Mouse (Mus musculus): Measurements from ENCODE around the gene Aig1. TPM values are rescaled to one million over a fixed set of nuclear protein-coding genes. Genes with fewer than 3 reads are reported as not detected.

Aig1 gene
- polyA plus RNA-seq, 1 experiment from 2014 or later = 45.4 TPM

DNA sequence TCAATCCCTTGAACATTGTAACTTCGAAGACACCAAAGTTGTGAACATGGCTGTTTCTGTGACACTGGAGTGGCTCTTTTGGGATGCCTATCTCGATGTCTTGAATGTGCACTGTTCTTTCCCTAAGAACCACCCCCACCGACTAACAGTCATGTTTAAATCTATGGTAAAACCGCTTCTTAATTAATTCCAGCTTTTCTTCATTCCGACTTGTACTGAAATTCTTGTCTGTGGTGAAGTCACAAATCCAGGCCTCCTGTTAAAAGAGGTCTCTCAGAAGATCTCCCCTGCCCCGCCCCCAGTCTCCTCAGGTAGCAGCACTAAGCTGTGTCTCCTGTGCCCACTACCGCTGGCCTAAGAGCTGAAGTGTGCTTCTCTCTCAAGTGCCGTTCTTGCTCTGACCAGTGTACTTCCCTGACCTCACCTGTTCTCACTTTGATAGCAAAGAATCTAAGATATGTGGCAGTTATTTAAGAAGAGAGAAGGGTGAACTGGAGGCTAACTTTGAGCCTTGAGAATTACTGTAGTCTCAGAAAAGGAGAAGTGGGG lies 157.4 kb downstream of the Aig1 start:
- 79% methylated on average over 8 of the region's 8 CpGs for WGBS
- Histone ChIP-seq H3K9me3 (ENCODE audit: control insufficient read depth, low read length) (no peaks in the 10 kb centered on the region), H3K27ac (ENCODE audit: low read length) (no peak overlapping the region), H3K36me3 (ENCODE audit: control insufficient read depth, insufficient read depth, low read length) (no peaks in the 10 kb centered on the region), H3K4me3 (ENCODE audit: low read length) (no peak overlapping the region), H3K9ac (ENCODE audit: low read length) (no peak overlapping the region), H3K4me1 (replicated peaks; ENCODE audit: control insufficient read depth, insufficient read depth, low read length) (peaks cover 4% of the 10 kb centered on the region), H3K27me3 (ENCODE audit: control insufficient read depth, insufficient read depth, low read depth, low read length) (no peaks in the 10 kb centered on the region), H3K4me2 (ENCODE audit: low read depth, low read length) (no peak overlapping the region)
- no peak for ATAC-seq (ENCODE audit: low read depth)

DNA sequence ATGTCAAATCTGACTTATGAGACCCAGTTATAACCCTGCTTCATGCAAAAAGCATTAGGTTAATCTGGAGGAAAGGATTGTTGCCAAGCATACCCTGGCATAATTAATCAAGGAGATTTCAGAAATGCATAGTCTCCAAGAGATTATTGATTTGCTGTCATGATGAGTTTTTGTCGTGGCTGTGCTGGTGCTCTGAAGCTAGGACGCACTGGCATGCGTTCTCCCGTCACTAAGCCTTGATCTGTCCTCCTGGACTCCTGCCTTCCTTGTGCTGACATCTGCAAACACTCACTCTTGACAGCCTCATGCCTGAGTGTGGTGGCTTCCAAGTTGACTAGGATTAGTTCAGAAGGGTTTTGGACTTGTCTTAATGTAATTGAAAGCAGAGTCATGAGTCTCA lies 163.0 kb downstream of the Aig1 start:
- H3K4me1 ChIP-seq (replicated peaks; ENCODE audit: control insufficient read depth, insufficient read depth, low read length) = 0 out of 2 replicates have a peak, but pooled peaks cover 2% of the 10 kb centered on the region
- no peaks in the 10 kb centered on the region for H3K27me3 ChIP-seq (ENCODE audit: control insufficient read depth, insufficient read depth, low read depth, low read length)
- H3K27ac ChIP-seq (ENCODE audit: low read length) = no peak overlapping the region
- H3K4me3 ChIP-seq (ENCODE audit: low read length) = no peak overlapping the region
- H3K4me2 ChIP-seq (ENCODE audit: low read depth, low read length) = no peak overlapping the region
- no peak overlapping the region for H3K9ac ChIP-seq (ENCODE audit: low read length)
- no peaks in the 10 kb centered on the region for H3K36me3 ChIP-seq (ENCODE audit: control insufficient read depth, insufficient read depth, low read length)
- no peaks in the 10 kb centered on the region for H3K9me3 ChIP-seq (ENCODE audit: control insufficient read depth, low read length)
- WGBS = 49% methylated on average over 4 of the region's 4 CpGs
- ATAC-seq (ENCODE audit: low read depth) = 0 out of 2 replicates have a peak, but pooled peaks have one; percentile 56

DNA sequence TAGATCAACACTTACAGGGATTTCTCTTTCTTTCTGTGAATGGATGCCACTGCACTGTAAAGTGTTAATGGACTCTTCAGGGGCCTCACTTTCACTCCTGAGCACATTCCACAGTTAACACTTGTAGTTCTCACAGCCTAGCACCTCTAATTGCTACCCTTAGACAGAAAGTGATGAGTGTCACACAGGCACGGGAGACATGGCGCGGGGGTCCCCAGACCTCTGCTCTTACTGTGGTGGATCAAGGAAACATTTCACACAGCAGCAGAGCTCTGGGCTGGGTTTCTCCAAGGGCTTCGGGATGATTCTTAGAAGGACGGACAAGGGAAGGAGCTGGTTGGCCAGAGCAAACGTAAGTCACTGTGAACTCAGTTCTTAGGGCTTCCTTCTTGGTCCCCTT lies 166.1 kb downstream of the Aig1 start:
- Histone ChIP-seq H3K9me3 (ENCODE audit: control insufficient read depth, low read length) (no peaks in the 10 kb centered on the region), H3K4me2 (ENCODE audit: low read depth, low read length) (no peak overlapping the region), H3K4me1 (replicated peaks; ENCODE audit: control insufficient read depth, insufficient read depth, low read length) (0 out of 2 replicates have a peak, but pooled peaks cover 2% of the 10 kb centered on the region), H3K9ac (ENCODE audit: low read length) (no peak overlapping the region), H3K4me3 (ENCODE audit: low read length) (no peak overlapping the region), H3K27me3 (ENCODE audit: control insufficient read depth, insufficient read depth, low read depth, low read length) (no peaks in the 10 kb centered on the region), H3K36me3 (ENCODE audit: control insufficient read depth, insufficient read depth, low read length) (no peaks in the 10 kb centered on the region), H3K27ac (ENCODE audit: low read length) (no peak overlapping the region)
- 43% methylated on average over 6 of the region's 6 CpGs for WGBS
- ATAC-seq (ENCODE audit: low read depth) = no peak

DNA sequence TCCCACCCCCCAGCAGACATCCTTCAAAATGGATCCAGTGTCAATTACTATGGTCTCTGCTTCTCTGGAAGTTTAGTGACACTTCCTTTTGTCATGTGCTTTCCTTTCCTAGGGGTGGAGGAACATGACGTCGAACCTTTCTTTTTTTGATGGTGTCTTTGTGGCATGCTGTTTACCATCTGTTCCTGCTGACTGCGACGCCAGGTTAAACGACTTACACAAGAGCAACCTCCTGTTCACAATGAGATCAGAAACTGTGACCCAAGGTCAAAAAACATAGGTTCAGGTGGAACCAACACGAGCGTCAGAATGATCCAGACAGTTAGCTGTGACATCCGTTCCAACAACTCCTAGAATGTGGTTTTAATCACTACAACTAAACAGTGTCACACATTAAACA lies 166.7 kb downstream of the Aig1 start:
- Histone ChIP-seq H3K4me1 (replicated peaks; ENCODE audit: control insufficient read depth, insufficient read depth, low read length) (0 out of 2 replicates have a peak, but pooled peaks cover 2% of the 10 kb centered on the region), H3K27ac (ENCODE audit: low read length) (no peak overlapping the region), H3K36me3 (ENCODE audit: control insufficient read depth, insufficient read depth, low read length) (no peaks in the 10 kb centered on the region), H3K27me3 (ENCODE audit: control insufficient read depth, insufficient read depth, low read depth, low read length) (no peaks in the 10 kb centered on the region), H3K4me3 (ENCODE audit: low read length) (no peak overlapping the region), H3K9ac (ENCODE audit: low read length) (no peak overlapping the region), H3K4me2 (ENCODE audit: low read depth, low read length) (no peak overlapping the region), H3K9me3 (ENCODE audit: control insufficient read depth, low read length) (no peaks in the 10 kb centered on the region)
- ATAC-seq (ENCODE audit: low read depth) = no peak
- 50% methylated on average over 8 of the region's 8 CpGs for WGBS

DNA sequence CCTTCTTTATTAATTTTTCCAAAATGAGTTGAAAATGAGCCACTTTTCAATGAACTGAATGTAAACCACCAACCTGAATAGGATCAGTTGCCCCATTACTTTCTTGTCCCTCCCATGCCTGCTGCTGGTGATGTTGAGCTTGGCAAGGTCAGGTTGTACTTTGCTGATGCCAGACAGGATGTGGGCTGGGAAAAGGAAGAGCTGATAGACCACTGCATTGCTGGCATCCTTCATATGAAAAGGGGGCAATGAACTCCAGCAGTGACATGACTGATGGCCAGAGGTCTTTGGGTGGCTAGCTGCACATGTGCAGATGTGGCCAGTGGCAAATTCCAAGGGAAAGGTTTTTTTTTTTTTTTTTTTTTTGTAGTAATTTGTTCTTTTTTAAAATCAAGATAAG lies 172.5 kb downstream of the Aig1 start:
- H3K9me3 ChIP-seq (ENCODE audit: control insufficient read depth, low read length) = no peaks in the 10 kb centered on the region
- H3K36me3 ChIP-seq (ENCODE audit: control insufficient read depth, insufficient read depth, low read length) = no peaks in the 10 kb centered on the region
- no peak overlapping the region for H3K4me3 ChIP-seq (ENCODE audit: low read length)
- no peaks in the 10 kb centered on the region for H3K4me1 ChIP-seq (replicated peaks; ENCODE audit: control insufficient read depth, insufficient read depth, low read length)
- ATAC-seq (ENCODE audit: low read depth) = no peak
- no peak overlapping the region for H3K9ac ChIP-seq (ENCODE audit: low read length)
- H3K27ac ChIP-seq (ENCODE audit: low read length) = no peak overlapping the region
- H3K27me3 ChIP-seq (ENCODE audit: control insufficient read depth, insufficient read depth, low read depth, low read length) = no peaks in the 10 kb centered on the region
- no peak overlapping the region for H3K4me2 ChIP-seq (ENCODE audit: low read depth, low read length)

DNA sequence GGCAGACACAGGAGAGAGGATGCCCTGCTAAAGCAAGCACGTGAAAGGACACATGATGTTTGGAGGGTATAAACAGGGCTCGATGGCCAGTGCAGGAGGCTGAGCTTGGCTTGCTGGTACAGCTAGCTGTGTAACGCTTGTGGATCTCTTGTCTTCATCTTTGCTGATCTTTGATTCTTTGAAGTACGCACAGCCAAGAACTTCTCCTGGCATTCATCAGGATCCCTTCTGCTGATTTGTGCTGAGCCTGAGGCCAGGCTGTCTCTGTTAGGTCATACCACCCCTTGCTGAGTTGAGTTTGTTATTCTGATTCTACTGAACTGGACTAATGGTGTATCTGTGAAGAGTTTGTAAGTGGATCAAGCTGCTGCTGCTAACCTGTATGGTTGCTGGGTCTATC lies 175.5 kb downstream of the Aig1 start:
- H3K4me3 ChIP-seq (ENCODE audit: low read length) = no peak overlapping the region
- no peaks in the 10 kb centered on the region for H3K27me3 ChIP-seq (ENCODE audit: control insufficient read depth, insufficient read depth, low read depth, low read length)
- no peak overlapping the region for H3K9ac ChIP-seq (ENCODE audit: low read length)
- no peak overlapping the region for H3K27ac ChIP-seq (ENCODE audit: low read length)
- H3K4me2 ChIP-seq (ENCODE audit: low read depth, low read length) = no peak overlapping the region
- ATAC-seq (ENCODE audit: low read depth) = no peak
- no peaks in the 10 kb centered on the region for H3K36me3 ChIP-seq (ENCODE audit: control insufficient read depth, insufficient read depth, low read length)
- no peaks in the 10 kb centered on the region for H3K9me3 ChIP-seq (ENCODE audit: control insufficient read depth, low read length)
- peaks cover under 1% of the 10 kb centered on the region; the same call in 1 of the 2 replicates for H3K4me1 ChIP-seq (replicated peaks; ENCODE audit: control insufficient read depth, insufficient read depth, low read length)
- WGBS = 87% methylated on average over 4 of the region's 4 CpGs

DNA sequence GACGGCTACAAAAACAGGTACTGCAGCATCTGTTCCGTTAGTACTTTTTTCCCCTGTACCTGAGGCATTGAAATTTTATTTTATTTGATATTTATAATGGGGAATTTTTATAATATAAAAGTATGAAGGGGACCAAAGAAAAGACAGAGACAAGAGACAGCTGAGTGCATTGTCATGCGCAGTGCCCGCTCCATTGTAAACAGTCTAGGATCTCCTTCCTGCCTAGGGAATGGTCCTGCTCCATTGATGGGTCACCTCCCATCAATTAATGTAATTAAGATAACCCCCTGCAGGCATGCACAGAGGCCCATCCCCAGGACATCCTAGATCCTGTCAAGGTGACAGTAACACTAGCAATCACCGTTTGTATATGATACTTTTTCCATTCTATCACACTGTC lies 178.0 kb downstream of the Aig1 start:
- Histone ChIP-seq H3K36me3 (ENCODE audit: control insufficient read depth, insufficient read depth, low read length) (no peaks in the 10 kb centered on the region), H3K4me3 (ENCODE audit: low read length) (no peak overlapping the region), H3K27me3 (ENCODE audit: control insufficient read depth, insufficient read depth, low read depth, low read length) (no peaks in the 10 kb centered on the region), H3K27ac (ENCODE audit: low read length) (no peak overlapping the region), H3K9ac (ENCODE audit: low read length) (no peak overlapping the region), H3K4me1 (replicated peaks; ENCODE audit: control insufficient read depth, insufficient read depth, low read length) (peaks cover 3% of the 10 kb centered on the region), H3K4me2 (ENCODE audit: low read depth, low read length) (no peak overlapping the region), H3K9me3 (ENCODE audit: control insufficient read depth, low read length) (no peaks in the 10 kb centered on the region)
- ATAC-seq (ENCODE audit: low read depth) = no peak
- 84% methylated on average over 5 of the region's 5 CpGs for WGBS

DNA sequence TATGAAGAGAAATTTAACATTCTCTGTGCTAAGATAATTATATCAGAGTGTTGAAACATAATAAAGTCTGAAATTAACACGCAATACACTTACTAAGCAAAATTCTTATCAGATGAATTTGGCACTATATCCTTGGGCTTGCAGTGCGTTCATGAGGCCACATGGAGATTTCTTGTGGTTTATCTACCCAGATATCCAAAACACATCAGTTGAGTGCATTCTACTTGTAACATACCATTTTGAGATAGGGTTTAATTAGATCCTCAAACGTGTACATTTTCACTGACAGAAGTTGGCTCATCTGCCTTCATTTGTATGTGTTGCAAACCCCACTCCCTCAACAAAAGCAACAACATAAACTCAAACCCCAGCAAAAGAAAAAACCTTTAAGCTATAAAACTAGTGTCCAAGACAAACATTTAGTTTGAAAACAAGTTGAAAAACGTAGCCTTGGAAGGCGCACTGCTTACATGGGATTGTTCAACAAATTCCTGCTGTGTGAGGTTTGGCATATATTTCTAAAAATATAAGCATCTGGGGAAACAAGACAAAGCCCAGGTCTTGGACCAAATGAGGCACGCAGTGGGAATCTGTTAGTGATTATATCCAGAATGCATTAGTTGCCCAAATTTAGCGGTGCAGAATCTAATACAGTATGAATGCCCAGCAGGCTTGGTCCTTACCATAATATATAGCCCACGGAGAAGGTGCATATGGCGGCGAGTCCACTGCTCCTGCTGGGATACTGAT lies 178.8 kb downstream of the Aig1 start:
- no peak overlapping the region for H3K4me3 ChIP-seq (ENCODE audit: low read length)
- peaks cover 3% of the 10 kb centered on the region for H3K4me1 ChIP-seq (replicated peaks; ENCODE audit: control insufficient read depth, insufficient read depth, low read length)
- no peak overlapping the region for H3K27ac ChIP-seq (ENCODE audit: low read length)
- no peak for ATAC-seq (ENCODE audit: low read depth)
- H3K9ac ChIP-seq (ENCODE audit: low read length) = no peak overlapping the region
- H3K4me2 ChIP-seq (ENCODE audit: low read depth, low read length) = no peak overlapping the region
- WGBS = 87% methylated on average over 10 of the region's 10 CpGs
- H3K36me3 ChIP-seq (ENCODE audit: control insufficient read depth, insufficient read depth, low read length) = no peaks in the 10 kb centered on the region
- no peaks in the 10 kb centered on the region for H3K9me3 ChIP-seq (ENCODE audit: control insufficient read depth, low read length)
- no peaks in the 10 kb centered on the region for H3K27me3 ChIP-seq (ENCODE audit: control insufficient read depth, insufficient read depth, low read depth, low read length)

DNA sequence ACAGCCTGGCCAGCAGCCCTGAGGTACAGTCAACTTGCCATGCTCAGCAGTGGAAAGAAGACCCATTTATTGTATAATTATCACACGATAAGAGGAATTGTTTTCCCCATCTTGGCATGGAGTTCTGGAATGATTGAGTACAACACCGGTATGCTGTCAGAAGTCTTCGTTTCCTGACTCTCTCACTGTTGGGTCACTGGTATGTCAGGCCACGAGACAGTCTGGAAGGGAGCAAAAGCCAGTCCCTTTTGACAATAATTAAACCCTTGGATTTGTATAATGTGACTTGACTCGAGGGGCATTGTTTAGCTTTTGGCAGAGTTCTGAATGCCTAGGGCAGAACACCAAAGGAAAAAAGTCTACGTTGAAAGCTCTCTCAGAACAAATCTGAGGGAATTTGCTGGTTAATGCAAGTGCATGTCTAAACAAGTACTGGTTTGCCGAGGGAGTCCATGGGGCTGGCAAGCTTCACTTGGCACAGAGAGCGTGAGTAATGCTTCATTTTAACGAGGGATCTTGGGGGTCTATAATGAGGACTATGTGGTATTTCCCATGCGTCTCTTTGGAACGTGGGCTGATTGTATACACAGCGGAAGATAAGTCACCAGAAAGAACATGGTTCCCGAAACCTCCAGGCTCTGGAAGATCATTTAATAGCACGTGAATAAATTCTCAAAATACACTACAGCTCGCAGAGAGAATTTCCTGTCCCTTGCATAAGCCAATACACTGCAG lies 180.2 kb downstream of the Aig1 start:
- Histone ChIP-seq H3K9ac (ENCODE audit: low read length) (no peak overlapping the region), H3K36me3 (ENCODE audit: control insufficient read depth, insufficient read depth, low read length) (no peaks in the 10 kb centered on the region), H3K27ac (ENCODE audit: low read length) (peak overlapping the region; percentile 2), H3K4me2 (ENCODE audit: low read depth, low read length) (no peak overlapping the region), H3K4me3 (ENCODE audit: low read length) (no peak overlapping the region), H3K4me1 (replicated peaks; ENCODE audit: control insufficient read depth, insufficient read depth, low read length) (peaks cover 3% of the 10 kb centered on the region), H3K27me3 (ENCODE audit: control insufficient read depth, insufficient read depth, low read depth, low read length) (no peaks in the 10 kb centered on the region), H3K9me3 (ENCODE audit: control insufficient read depth, low read length) (no peaks in the 10 kb centered on the region)
- ATAC-seq (ENCODE audit: low read depth) = peak; percentile 80
- WGBS = 42% methylated on average over 15 of the region's 15 CpGs
